Mouse (Mus musculus): Measurements from ENCODE around the gene H2afy. TPM values are rescaled to one million over a fixed set of nuclear protein-coding genes. Genes with fewer than 3 reads are reported as not detected.
"Not testable (repeated sequence)": the region's sequence is repeated elsewhere in the genome, so short reads cannot be mapped to it uniquely, and the experiment has no call there.

The H2afy gene
- polyA plus RNA-seq, 1 experiment from 2014 or later, result 685 TPM

- Histone ChIP-seq H3K9ac (ENCODE audit: low read length) (no peak overlapping the region), H3K27ac (ENCODE audit: low read depth, low read length) (no peak overlapping the region), H3K4me2 (ENCODE audit: low read depth, low read length, severe bottlenecking) (no peak overlapping the region), H3K36me3 (ENCODE audit: control insufficient read depth, insufficient read depth, low read length) (no peaks in the 10 kb centered on the region), H3K27me3 (ENCODE audit: control insufficient read depth, insufficient read depth, low read length) (no peaks in the 10 kb centered on the region), H3K9me3 (ENCODE audit: control insufficient read depth, low read length) (no peaks in the 10 kb centered on the region), H3K4me1 (replicated peaks; ENCODE audit: control insufficient read depth, insufficient read depth, low read length) (no peaks in the 10 kb centered on the region), H3K4me3 (ENCODE audit: low read depth, low read length) (no peak overlapping the region)
- ATAC-seq (replicated peaks; ENCODE audit: low FRiP score) (no peak), DNase-seq (ENCODE audit: low spot score) (no peak)
- 86% methylated on average over 10 of the region's 10 CpGs for WGBS
Measured at GRCm38 (mm10) chr13:56039610-56040371, 96.4 kb downstream of the H2afy start.

DNA sequence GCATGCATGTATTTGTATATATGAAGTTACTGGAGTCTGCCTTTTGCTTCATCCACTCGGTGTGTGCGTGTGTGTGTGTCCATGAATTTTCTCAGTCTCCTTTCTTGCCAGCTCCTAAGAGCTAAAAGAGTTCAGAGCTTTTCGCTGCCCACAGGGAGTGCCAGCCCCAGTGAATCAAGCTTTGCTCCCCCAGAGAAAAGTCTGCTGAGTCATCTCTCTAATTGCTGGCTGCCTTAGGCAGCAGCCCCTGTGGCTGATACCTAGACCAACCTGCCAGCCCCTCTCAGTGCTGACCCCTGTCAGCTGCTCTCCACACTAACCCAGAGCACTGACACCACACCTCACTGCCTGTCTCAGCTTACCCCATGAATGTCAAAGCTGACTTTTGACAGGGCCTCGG is 107.2 kb downstream of the H2afy start:
- Histone ChIP-seq H3K36me3 (ENCODE audit: control insufficient read depth, insufficient read depth, low read length) (no peaks in the 10 kb centered on the region), H3K4me1 (replicated peaks; ENCODE audit: control insufficient read depth, insufficient read depth, low read length) (no peaks in the 10 kb centered on the region), H3K27ac (ENCODE audit: low read depth, low read length) (no peak overlapping the region), H3K9me3 (ENCODE audit: control insufficient read depth, low read length) (no peaks in the 10 kb centered on the region), H3K27me3 (ENCODE audit: control insufficient read depth, insufficient read depth, low read length) (no peaks in the 10 kb centered on the region), H3K9ac (ENCODE audit: low read length) (no peak overlapping the region), H3K4me3 (ENCODE audit: low read depth, low read length) (no peak overlapping the region), H3K4me2 (ENCODE audit: low read depth, low read length, severe bottlenecking) (no peak overlapping the region)
- ATAC-seq (replicated peaks; ENCODE audit: low FRiP score) (no peak), DNase-seq (ENCODE audit: low spot score) (peak; percentile 17)
- WGBS, result 84% methylated on average over 4 of the region's 4 CpGs

- peak; percentile 11 for DNase-seq (ENCODE audit: low spot score)
- WGBS, result 61% methylated on average over 5 of the region's 5 CpGs
Measured at GRCm38 (mm10) chr13:56027996-56028395, 108.2 kb downstream of the H2afy start.

DNA sequence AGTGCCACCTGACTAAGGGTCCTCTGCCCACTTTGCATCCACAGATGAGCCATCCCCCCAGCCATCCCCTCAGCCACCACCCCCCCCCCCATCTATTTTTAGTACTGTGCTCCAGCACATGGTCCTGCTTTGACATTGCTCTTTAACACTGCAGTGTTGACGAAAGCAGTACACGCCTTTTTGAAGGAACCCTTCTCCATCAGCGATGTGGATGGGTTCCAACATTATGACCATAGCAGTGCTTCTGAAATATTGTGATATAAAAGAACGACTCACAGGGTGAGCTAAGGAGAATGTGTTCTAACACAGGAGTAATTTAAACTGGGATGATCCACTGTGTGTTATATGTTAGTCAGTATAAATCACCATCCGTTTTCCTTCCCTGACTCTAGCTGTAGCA is 109.5 kb downstream of the H2afy start:
- no peak for ATAC-seq (replicated peaks; ENCODE audit: low FRiP score)
- WGBS, result 91% methylated on average over 5 of the region's 5 CpGs
- H3K9ac ChIP-seq (ENCODE audit: low read length), result no peak overlapping the region

More at GRCm38 (mm10) chr13:56027996-56028395, 108.2 kb downstream of the H2afy start:
- H3K4me2 ChIP-seq (ENCODE audit: low read depth, low read length, severe bottlenecking); H3K27ac ChIP-seq (ENCODE audit: low read depth, low read length); H3K36me3 ChIP-seq (ENCODE audit: control insufficient read depth, insufficient read depth, low read length); ATAC-seq (replicated peaks; ENCODE audit: low FRiP score); H3K9me3 ChIP-seq (ENCODE audit: control insufficient read depth, low read length); H3K9ac ChIP-seq (ENCODE audit: low read length); H3K4me3 ChIP-seq (ENCODE audit: low read depth, low read length); H3K27me3 ChIP-seq (ENCODE audit: control insufficient read depth, insufficient read depth, low read length); H3K4me1 ChIP-seq (replicated peaks; ENCODE audit: control insufficient read depth, insufficient read depth, low read length): not testable (repeated sequence)

GRCm38 (mm10) chr13:56026026-56026425 is 110.1 kb downstream of the H2afy start:
- no peak overlapping the region for H3K4me3 ChIP-seq (ENCODE audit: low read depth, low read length)
- ATAC-seq (replicated peaks; ENCODE audit: low FRiP score), result no peak
- no peaks in the 10 kb centered on the region for H3K9me3 ChIP-seq (ENCODE audit: control insufficient read depth, low read length)
- H3K4me1 ChIP-seq (replicated peaks; ENCODE audit: control insufficient read depth, insufficient read depth, low read length), result no peaks in the 10 kb centered on the region
- WGBS, result 89% methylated on average over 7 of the region's 7 CpGs
- H3K27me3 ChIP-seq (ENCODE audit: control insufficient read depth, insufficient read depth, low read length), result no peaks in the 10 kb centered on the region
- DNase-seq (ENCODE audit: low spot score), result peak; percentile 43
- H3K4me2 ChIP-seq (ENCODE audit: low read depth, low read length, severe bottlenecking), result no peak overlapping the region
- H3K27ac ChIP-seq (ENCODE audit: low read depth, low read length), result no peak overlapping the region
- H3K36me3 ChIP-seq (ENCODE audit: control insufficient read depth, insufficient read depth, low read length), result no peaks in the 10 kb centered on the region
- no peak overlapping the region for H3K9ac ChIP-seq (ENCODE audit: low read length)

More for the DNA sequence above, 109.5 kb downstream of the H2afy start:
- Histone ChIP-seq H3K36me3 (ENCODE audit: control insufficient read depth, insufficient read depth, low read length) (no peaks in the 10 kb centered on the region), H3K27me3 (ENCODE audit: control insufficient read depth, insufficient read depth, low read length) (no peaks in the 10 kb centered on the region), H3K4me2 (ENCODE audit: low read depth, low read length, severe bottlenecking) (no peak overlapping the region), H3K4me1 (replicated peaks; ENCODE audit: control insufficient read depth, insufficient read depth, low read length) (no peaks in the 10 kb centered on the region), H3K4me3 (ENCODE audit: low read depth, low read length) (no peak overlapping the region), H3K27ac (ENCODE audit: low read depth, low read length) (no peak overlapping the region), H3K9me3 (ENCODE audit: control insufficient read depth, low read length) (no peaks in the 10 kb centered on the region)
- no peak for DNase-seq (ENCODE audit: low spot score)

- no peak overlapping the region for H3K9ac ChIP-seq (ENCODE audit: low read length)
- WGBS, result 80% methylated on average over 14 of the region's 14 CpGs
- DNase-seq (ENCODE audit: low spot score) (peak; percentile 37), ATAC-seq (replicated peaks; ENCODE audit: low FRiP score) (no peak)
- no peak overlapping the region for H3K4me3 ChIP-seq (ENCODE audit: low read depth, low read length)
- no peak overlapping the region for H3K4me2 ChIP-seq (ENCODE audit: low read depth, low read length, severe bottlenecking)
- H3K9me3 ChIP-seq (ENCODE audit: control insufficient read depth, low read length), result no peaks in the 10 kb centered on the region
- no peak overlapping the region for H3K27ac ChIP-seq (ENCODE audit: low read depth, low read length)
- H3K4me1 ChIP-seq (replicated peaks; ENCODE audit: control insufficient read depth, insufficient read depth, low read length), result no peaks in the 10 kb centered on the region
- no peaks in the 10 kb centered on the region for H3K36me3 ChIP-seq (ENCODE audit: control insufficient read depth, insufficient read depth, low read length)
- H3K27me3 ChIP-seq (ENCODE audit: control insufficient read depth, insufficient read depth, low read length), result no peaks in the 10 kb centered on the region
Measured at GRCm38 (mm10) chr13:56025027-56025410, 111.1 kb downstream of the H2afy start.

- H3K9ac ChIP-seq (ENCODE audit: low read length), result no peak overlapping the region
- H3K4me3 ChIP-seq (ENCODE audit: low read depth, low read length), result no peak overlapping the region
- no peaks in the 10 kb centered on the region for H3K27me3 ChIP-seq (ENCODE audit: control insufficient read depth, insufficient read depth, low read length)
- DNase-seq (ENCODE audit: low spot score), result no peak
- no peaks in the 10 kb centered on the region for H3K36me3 ChIP-seq (ENCODE audit: control insufficient read depth, insufficient read depth, low read length)
- no peak overlapping the region for H3K27ac ChIP-seq (ENCODE audit: low read depth, low read length)
- 84% methylated on average over 14 of the region's 14 CpGs for WGBS
- no peak overlapping the region for H3K4me2 ChIP-seq (ENCODE audit: low read depth, low read length, severe bottlenecking)
- no peak for ATAC-seq (replicated peaks; ENCODE audit: low FRiP score)
- no peaks in the 10 kb centered on the region for H3K4me1 ChIP-seq (replicated peaks; ENCODE audit: control insufficient read depth, insufficient read depth, low read length)
- no peaks in the 10 kb centered on the region for H3K9me3 ChIP-seq (ENCODE audit: control insufficient read depth, low read length)
Measured at GRCm38 (mm10) chr13:56024410-56025026, 111.6 kb downstream of the H2afy start.

Measured in forebrain, embryonic 11.5 days (tissue).